Mouse (Mus musculus) liver, embryonic 16.5 days (tissue): Measurements from ENCODE around the gene Gm20825. TPM values are rescaled to one million over a fixed set of nuclear protein-coding genes. Genes with fewer than 3 reads are reported as not detected.
"Not testable (repeated sequence)": the region's sequence is repeated elsewhere in the genome, so short reads cannot be mapped to it uniquely, and the experiment has no call there.

ENCODE experiments used
- ATAC-seq: fragments of 200-750 bp; cut with Nextera tagmentation; 2 replicates; pipeline ENCODE4 v1.8.0; 2017; ENCODE audit warnings: low read depth, mild to moderate bottlenecking, moderate number of reproducible peaks, moderate library complexity
- H3K27ac ChIP-seq: fragments of 300-500 bp; sonication (generic); 2 replicates; pipeline ENCODE4 v1.5.1; 2014; ENCODE audit warnings: mild to moderate bottlenecking, low read length
- H3K27me3 ChIP-seq: fragments of 300-500 bp; sonication (generic); 2 replicates; pipeline ENCODE4 v1.6.1; 2014; ENCODE audit warnings: low read depth, low read length, mixed read lengths; ENCODE audit not compliant: control insufficient read depth, insufficient read depth
- H3K36me3 ChIP-seq: fragments of 300-500 bp; sonication (generic); 2 replicates; pipeline ENCODE4 v1.6.1; 2014; ENCODE audit warnings: mild to moderate bottlenecking; ENCODE audit not compliant: control insufficient read depth, insufficient read depth
- H3K4me1 ChIP-seq: fragments of 300-500 bp; sonication (generic); 2 replicates; pipeline ENCODE4 v1.6.1; 2014; ENCODE audit warnings: low read depth, low read length, mixed read lengths; ENCODE audit not compliant: control insufficient read depth
- H3K4me2 ChIP-seq: fragments of 300-500 bp; sonication (generic); 2 replicates; pipeline ENCODE4 v1.6.1; 2014; ENCODE audit warnings: low read depth, low read length, mixed read lengths
- H3K4me3 ChIP-seq: fragments of 300-500 bp; sonication (generic); 2 replicates; pipeline ENCODE4 v1.5.1; 2014; ENCODE audit warnings: low read depth, mild to moderate bottlenecking, low read length
- H3K9ac ChIP-seq: fragments of 300-500 bp; sonication (generic); 2 replicates; pipeline ENCODE4 v1.6.1; 2014; ENCODE audit warnings: low read depth, low read length
- H3K9me3 ChIP-seq: fragments of 300-500 bp; sonication (generic); replicated peaks from 2 replicates; pipeline ENCODE4 v1.6.1; 2016; ENCODE audit warnings: low read length; ENCODE audit not compliant: control insufficient read depth
- WGBS: fragments of 180-500 bp; shearing (Covaris S2); extraction: QIAGEN DNeasy Blood & Tissue Kit; methylation state at CpG from one replicate; pipeline ENCODE4 v1.1.7; 2014; ENCODE audit not compliant: insufficient replicate concordance; 5-methylcytosine and 5-hydroxymethylcytosine counted together
- polyA plus RNA-seq: library from polyadenylated mRNA; unstranded; fragments of >200 nt; fragmentation: Nextera tagmentation; extraction: Ambion mirVana; gene quantifications from 2 replicates; pipeline ENCODE4 v1.2.1, GENCODE M21; 2015

Gm20825 gene
- not detected in 2 replicates for polyA plus RNA-seq

DNA sequence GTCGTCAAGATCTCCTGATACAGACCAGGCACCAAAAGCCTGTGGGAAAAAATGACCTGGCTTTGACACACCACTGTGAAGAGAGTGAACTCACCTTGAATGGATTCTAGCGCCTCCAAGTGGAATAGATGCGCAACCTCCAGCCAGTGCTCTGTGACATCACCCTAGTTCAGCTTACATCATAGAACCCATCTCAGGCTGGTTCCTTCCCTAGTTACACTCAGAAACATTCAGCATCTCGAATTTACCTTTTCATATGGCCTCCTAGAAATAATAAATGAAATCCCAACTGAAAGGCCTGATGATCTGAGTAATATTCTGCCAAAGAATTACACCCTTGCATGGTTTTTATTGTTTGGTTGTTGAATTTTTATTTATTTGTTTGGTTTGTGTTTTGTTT, at the start of gene Gm20825:
Gene Gm20825 (minus strand): TSS at position 101 of the 400 bp plus-strand sequence.
- not testable (repeated sequence) for H3K9ac ChIP-seq, H3K27ac ChIP-seq, ATAC-seq, H3K9me3 ChIP-seq, H3K27me3 ChIP-seq, H3K4me3 ChIP-seq, H3K36me3 ChIP-seq, H3K4me1 ChIP-seq, H3K4me2 ChIP-seq
- WGBS: 20% methylated on average over 1 of the region's 4 CpGs

Other genes with a start within 250 kb of the Gm20825 start
- gene Gm29049, start 74.3 kb downstream of the Gm20825 start, polyA plus RNA-seq: not detected in 2 replicates
- gene Gm20824, start 186.4 kb upstream of the Gm20825 start, polyA plus RNA-seq: not detected in 2 replicates